Comparison of ENCODE assay signal across 9 mouse cellular contexts in genomic region chr16:65664787-65665186, GRCm38 (mm10).
DNase-seq lines count a peak whose midpoint lies in the region; ATAC-seq lines count a peak whose summit lies in the region.
"Had no signal": no experiment of that assay in that cellular context is flagged by ENCODE, and none has a peak within 500 bp of the region (broad histone marks: within the 10 kb centered on the region; RNA-seq: fewer than 3 reads in every experiment).

No protein-coding gene starts in this region.

- peak; percentile 21 for DNase-seq in left cerebral cortex, postnatal 4 days
- no peak for DNase-seq in left cerebral cortex, postnatal 36 days (ENCODE audit: low spot score in 2 of 2)
- peak; percentile 40 for DNase-seq in WW6 (ENCODE audit: low read depth, low spot score)
- DNase-seq in embryonic facial prominence, embryonic 11.5 days (ENCODE audit: low spot score) = peak; percentile 23
- DNase-seq in lung, postnatal 4 days = peak; percentile 7 to 18
- peak; percentile 2 to 5 for DNase-seq in thymus, postnatal 36 days
- DNase-seq in layer of hippocampus, adult 11-12 months (ENCODE audit: low spot score) = no peak

- no peak overlapping the region for H3K4me2 ChIP-seq in embryonic facial prominence, embryonic 11.5 days (ENCODE audit: low read depth, low read length)
- H3K4me2 ChIP-seq in kidney, embryonic 14.5 days (replicated peaks; ENCODE audit: low read depth, low read length) = no peak overlapping the region
- H3K4me2 ChIP-seq: lung, embryonic 15.5 days had no signal

- H3K4me3 ChIP-seq in embryonic facial prominence, embryonic 11.5 days (ENCODE audit: low read depth, low read length) = no peak overlapping the region
- no peak overlapping the region for H3K4me3 ChIP-seq in kidney, embryonic 14.5 days (ENCODE audit: low read length)
- H3K4me3 ChIP-seq: lung, embryonic 15.5 days had no signal

- no peak overlapping the region for H3K27ac ChIP-seq in embryonic facial prominence, embryonic 11.5 days (replicated peaks; ENCODE audit: low read depth, low read length)
- H3K27ac ChIP-seq in kidney, embryonic 14.5 days (ENCODE audit: low read depth, low read length) = no peak overlapping the region
- H3K27ac ChIP-seq: lung, embryonic 15.5 days had no signal

- no peaks in the 10 kb centered on the region for H3K9me3 ChIP-seq in embryonic facial prominence, embryonic 11.5 days (replicated peaks; ENCODE audit: control insufficient read depth, low read length)
- H3K9me3 ChIP-seq in kidney, embryonic 14.5 days (ENCODE audit: control insufficient read depth, low read length) = no peaks in the 10 kb centered on the region
- H3K9me3 ChIP-seq: lung, embryonic 15.5 days had no signal

- H3K27me3 ChIP-seq in embryonic facial prominence, embryonic 11.5 days (ENCODE audit: control insufficient read depth, insufficient read depth, low read length) = no peaks in the 10 kb centered on the region
- H3K27me3 ChIP-seq in kidney, embryonic 14.5 days (ENCODE audit: control insufficient read depth, insufficient read depth, low read length) = no peaks in the 10 kb centered on the region
- H3K27me3 ChIP-seq: lung, embryonic 15.5 days had no signal

- intact Hi-C loops in left cerebral cortex, postnatal 4 days (cut with DNase I) = no loop called here
- intact Hi-C loops in left cerebral cortex, postnatal 36 days (cut with DNase I) = no loop called here

- H3K4me1 ChIP-seq in embryonic facial prominence, embryonic 11.5 days (ENCODE audit: control insufficient read depth, insufficient read depth, low read length) = no peaks in the 10 kb centered on the region
- no peaks in the 10 kb centered on the region for H3K4me1 ChIP-seq in kidney, embryonic 14.5 days (ENCODE audit: control insufficient read depth, insufficient read depth, low read length)
- H3K4me1 ChIP-seq: lung, embryonic 15.5 days had no signal

- 0 out of 2 replicates have a peak, but pooled peaks have one; percentile 67 for ATAC-seq in embryonic facial prominence, embryonic 11.5 days (replicated peaks; ENCODE audit: insufficient number of reproducible peaks, low FRiP score, low TSS enrichment, low read depth)
- peak; percentile 49; the same call in 1 of the 2 replicates for ATAC-seq in kidney, embryonic 14.5 days (ENCODE audit: low FRiP score, low TSS enrichment)

- WGBS in embryonic facial prominence, embryonic 11.5 days = 69% methylated on average over 3 of the region's 3 CpGs
- 62% methylated on average over 3 of the region's 3 CpGs for WGBS in kidney, embryonic 14.5 days

- no peaks in the 10 kb centered on the region for H3K36me3 ChIP-seq in embryonic facial prominence, embryonic 11.5 days (replicated peaks; ENCODE audit: control insufficient read depth, insufficient read depth, low read depth, low read length)
- H3K36me3 ChIP-seq in kidney, embryonic 14.5 days (ENCODE audit: control insufficient read depth, insufficient read depth, low read length) = no peaks in the 10 kb centered on the region
- H3K36me3 ChIP-seq: lung, embryonic 15.5 days had no signal

- H3K9ac ChIP-seq in embryonic facial prominence, embryonic 11.5 days (replicated peaks; ENCODE audit: low read length) = no peak overlapping the region
- no peak overlapping the region for H3K9ac ChIP-seq in kidney, embryonic 14.5 days (ENCODE audit: low read depth, low read length)
- H3K9ac ChIP-seq: lung, embryonic 15.5 days had no signal

Comparison
In these comparisons a context has a peak if more than half of its experiments do, and no peak if none do; other contexts are left out.
1. DNase-seq: peak in left cerebral cortex, postnatal 4 days (single experiment), WW6 (single experiment), embryonic facial prominence, embryonic 11.5 days (single experiment), lung, postnatal 4 days (2 of 2) and thymus, postnatal 36 days (2 of 2); none in left cerebral cortex, postnatal 36 days (0 of 2) and layer of hippocampus, adult 11-12 months (single experiment).